Mouse (Mus musculus): Measurements from ENCODE around the gene Jagn1. TPM values are rescaled to one million over a fixed set of nuclear protein-coding genes. Genes with fewer than 3 reads are reported as not detected.
A peak's percentile ranks its signal among the peaks of the same experiment; 100 is the strongest.

Jagn1 gene
- polyA plus RNA-seq, 1 experiment: not detected

DNA sequence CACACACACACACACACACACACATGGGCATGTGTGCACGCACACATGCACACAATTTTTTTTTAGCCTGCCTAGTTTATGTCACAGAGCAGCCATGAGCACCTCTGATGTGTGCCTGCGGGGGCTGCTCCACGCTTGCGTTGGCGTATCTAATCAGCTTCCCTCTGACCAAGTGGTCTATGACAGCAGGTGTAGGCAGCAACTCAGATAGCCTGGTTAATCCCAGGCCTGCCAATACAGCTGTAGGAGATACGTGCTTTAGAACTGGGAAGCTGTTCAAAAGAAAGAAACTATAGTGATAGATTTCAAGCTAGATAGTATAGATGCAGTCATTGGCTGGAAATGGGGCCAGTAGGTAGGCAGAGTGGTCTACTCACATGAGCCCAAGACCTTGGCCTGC is 31.3 kb downstream of the Jagn1 start:
- 95% methylated on average over 6 of the region's 6 CpGs for WGBS
- Histone ChIP-seq H3K4me3 (ENCODE audit: insufficient read depth, low read depth, low read length) (no peak overlapping the region), H3K4me1 (ENCODE audit: control insufficient read depth, insufficient read depth, low read length) (peaks cover 11% of the 10 kb centered on the region), H3K27ac (ENCODE audit: insufficient read depth, low read depth, low read length) (no peak overlapping the region)
- TF ChIP-seq CTCF (IDR thresholded peaks at IDR 0.05; ENCODE audit: insufficient read depth, low read depth, low read length) (no peak), POLR2A (IDR thresholded peaks at IDR 0.05; ENCODE audit: insufficient read depth, low read depth, low read length) (no peak)

DNA sequence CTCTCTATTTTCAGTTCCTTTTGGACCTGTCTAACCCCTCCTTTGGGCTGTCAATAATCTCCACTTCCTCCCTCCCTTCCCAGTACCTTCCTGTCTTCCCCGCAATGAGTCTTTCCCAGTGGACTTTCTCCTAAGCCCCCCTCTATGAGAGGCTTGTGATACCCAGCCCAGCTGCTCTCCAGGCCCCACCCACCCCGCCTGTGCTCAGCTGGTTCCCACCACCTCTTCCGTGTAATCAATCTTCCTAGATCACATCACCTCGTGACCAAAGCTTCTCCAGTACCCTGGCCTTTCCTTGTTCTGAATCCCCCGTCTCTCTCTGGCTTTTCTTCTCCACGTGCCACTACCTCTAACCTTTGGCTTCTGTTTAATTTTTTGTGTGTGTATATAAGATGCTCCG is 35.0 kb downstream of the Jagn1 start:
- peaks cover 13% of the 10 kb centered on the region for H3K4me1 ChIP-seq (ENCODE audit: control insufficient read depth, insufficient read depth, low read length)
- H3K4me3 ChIP-seq (ENCODE audit: insufficient read depth, low read depth, low read length): no peak overlapping the region
- whole genome bisulfite sequencing: 66% methylated on average over 7 of the region's 7 CpGs
- no peak overlapping the region for H3K27ac ChIP-seq (ENCODE audit: insufficient read depth, low read depth, low read length)
- TF ChIP-seq CTCF (IDR thresholded peaks at IDR 0.05; ENCODE audit: insufficient read depth, low read depth, low read length): no peak
- no peak for TF ChIP-seq POLR2A (IDR thresholded peaks at IDR 0.05; ENCODE audit: insufficient read depth, low read depth, low read length)

- H3K27ac ChIP-seq (ENCODE audit: insufficient read depth, low read depth, low read length): no peak overlapping the region
- H3K4me3 ChIP-seq (ENCODE audit: insufficient read depth, low read depth, low read length): no peak overlapping the region
- WGBS: 82% methylated on average over 10 of the region's 10 CpGs
- peaks cover 13% of the 10 kb centered on the region for H3K4me1 ChIP-seq (ENCODE audit: control insufficient read depth, insufficient read depth, low read length)
- no peak for TF ChIP-seq CTCF (IDR thresholded peaks at IDR 0.05; ENCODE audit: insufficient read depth, low read depth, low read length)
- no peak for TF ChIP-seq POLR2A (IDR thresholded peaks at IDR 0.05; ENCODE audit: insufficient read depth, low read depth, low read length)
These were observed 36.5 kb downstream of the Jagn1 start for GRCm38 (mm10) chr6:113478906-113479305.

- TF ChIP-seq POLR2A (IDR thresholded peaks at IDR 0.05; ENCODE audit: insufficient read depth, low read depth, low read length): no peak
- TF ChIP-seq CTCF (IDR thresholded peaks at IDR 0.05; ENCODE audit: insufficient read depth, low read depth, low read length): no peak
- Histone ChIP-seq H3K4me1 (ENCODE audit: control insufficient read depth, insufficient read depth, low read length) (peaks cover 22% of the 10 kb centered on the region), H3K27ac (ENCODE audit: insufficient read depth, low read depth, low read length) (no peak overlapping the region), H3K4me3 (ENCODE audit: insufficient read depth, low read depth, low read length) (no peak overlapping the region)
- 56% methylated on average over 18 of the region's 18 CpGs for WGBS
These were observed 38.4 kb downstream of the Jagn1 start for GRCm38 (mm10) chr6:113480555-113481373.

GRCm38 (mm10) chr6:113482477-113483099 is 40.2 kb downstream of the Jagn1 start:
- WGBS: 2% methylated on average over 65 of the region's 65 CpGs
- Histone ChIP-seq H3K4me1 (ENCODE audit: control insufficient read depth, insufficient read depth, low read length) (peaks cover 26% of the 10 kb centered on the region), H3K27ac (ENCODE audit: insufficient read depth, low read depth, low read length) (peak overlapping the region; percentile 91), H3K4me3 (ENCODE audit: insufficient read depth, low read depth, low read length) (peak overlapping the region; percentile 82)
- 0 out of 2 replicates have a peak, but pooled peaks have one; percentile 37 for TF ChIP-seq POLR2A (IDR thresholded peaks at IDR 0.05; ENCODE audit: insufficient read depth, low read depth, low read length)
- TF ChIP-seq CTCF (IDR thresholded peaks at IDR 0.05; ENCODE audit: insufficient read depth, low read depth, low read length): no peak

DNA sequence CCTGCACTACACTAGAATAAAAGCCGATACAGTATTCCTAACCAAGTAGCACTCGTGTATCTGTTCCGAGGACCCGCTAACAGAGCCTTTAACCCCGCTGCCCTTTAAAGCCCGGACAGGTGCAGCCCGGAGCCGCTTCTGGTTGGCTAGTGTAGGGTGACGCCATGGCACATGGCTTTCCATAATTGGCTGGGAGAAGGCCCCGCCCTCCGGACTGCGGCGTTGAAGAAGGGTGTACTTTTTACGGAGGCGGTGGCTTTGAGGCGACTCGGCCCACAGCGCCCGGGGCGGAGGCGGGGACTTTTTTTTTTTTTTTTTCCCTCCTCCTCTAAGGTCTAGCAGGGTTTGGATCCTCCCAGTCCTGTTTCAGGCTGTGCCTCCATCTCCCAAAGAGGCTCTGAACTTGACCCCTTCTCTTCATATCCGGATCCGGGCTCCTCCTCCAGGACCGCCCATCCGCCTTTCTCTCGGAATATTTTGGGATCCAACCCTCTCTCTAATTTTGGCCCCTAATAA is 40.8 kb downstream of the Jagn1 start, which contains the start of gene Creld1:
Creld1 (plus strand) TSS at position 198 of the 516 bp plus-strand sequence.
- Histone ChIP-seq H3K4me3 (ENCODE audit: insufficient read depth, low read depth, low read length) (peak within 1 kb of the TSS; percentile 82), H3K27ac (ENCODE audit: insufficient read depth, low read depth, low read length) (peak within 1 kb of the TSS; percentile 93), H3K4me1 (ENCODE audit: control insufficient read depth, insufficient read depth, low read length) (peaks cover 32% of the 10 kb centered on the region)
- under 1% methylated on average over 26 of the region's 26 CpGs for WGBS
- TF ChIP-seq CTCF (IDR thresholded peaks at IDR 0.05; ENCODE audit: insufficient read depth, low read depth, low read length): no peak

- TF ChIP-seq POLR2A (IDR thresholded peaks at IDR 0.05; ENCODE audit: insufficient read depth, low read depth, low read length): no peak
- peak; percentile 18; the same call in 1 of the 2 replicates for TF ChIP-seq CTCF (IDR thresholded peaks at IDR 0.05; ENCODE audit: insufficient read depth, low read depth, low read length)
- H3K4me3 ChIP-seq (ENCODE audit: insufficient read depth, low read depth, low read length): peak overlapping the region; percentile 82
- peaks cover 35% of the 10 kb centered on the region for H3K4me1 ChIP-seq (ENCODE audit: control insufficient read depth, insufficient read depth, low read length)
- 8% methylated on average over 10 of the region's 10 CpGs for WGBS
- peak overlapping the region; percentile 93 for H3K27ac ChIP-seq (ENCODE audit: insufficient read depth, low read depth, low read length)
These were observed 41.4 kb downstream of the Jagn1 start for GRCm38 (mm10) chr6:113483729-113484128.

- no peak overlapping the region for H3K27ac ChIP-seq (ENCODE audit: insufficient read depth, low read depth, low read length)
- WGBS: 46% methylated on average over 7 of the region's 7 CpGs
- TF ChIP-seq CTCF (IDR thresholded peaks at IDR 0.05; ENCODE audit: insufficient read depth, low read depth, low read length) (no peak), POLR2A (IDR thresholded peaks at IDR 0.05; ENCODE audit: insufficient read depth, low read depth, low read length) (no peak)
- no peak overlapping the region for H3K4me3 ChIP-seq (ENCODE audit: insufficient read depth, low read depth, low read length)
- H3K4me1 ChIP-seq (ENCODE audit: control insufficient read depth, insufficient read depth, low read length): peaks cover 30% of the 10 kb centered on the region
These were observed 44.8 kb downstream of the Jagn1 start for GRCm38 (mm10) chr6:113487125-113487576.

- no peak overlapping the region for H3K27ac ChIP-seq (ENCODE audit: insufficient read depth, low read depth, low read length)
- 96% methylated on average over 14 of the region's 14 CpGs for WGBS
- H3K4me3 ChIP-seq (ENCODE audit: insufficient read depth, low read depth, low read length): no peak overlapping the region
- TF ChIP-seq POLR2A (IDR thresholded peaks at IDR 0.05; ENCODE audit: insufficient read depth, low read depth, low read length) (no peak), CTCF (IDR thresholded peaks at IDR 0.05; ENCODE audit: insufficient read depth, low read depth, low read length) (no peak)
- H3K4me1 ChIP-seq (ENCODE audit: control insufficient read depth, insufficient read depth, low read length): peaks cover 46% of the 10 kb centered on the region
These were observed 47.0 kb downstream of the Jagn1 start for GRCm38 (mm10) chr6:113489410-113489809.

Measured in olfactory bulb, adult 2 months (tissue).